Mouse (Mus musculus) adrenal gland, adult 8-10 months (tissue): ENCODE data around the gene Sema7a. TPM values are rescaled to one million over a fixed set of nuclear protein-coding genes. Genes with fewer than 3 reads are reported as not detected.

Experiments
- DNase-seq: peaks from one replicate; pipeline ENCODE4 v3.0.0; 2022
- total RNA-seq, 4 experiments: library from RNA; stranded (reverse); gene quantifications; 2 replicates each; pipeline ENCODE4 v1.2.4; 2022

Sema7a gene
- total RNA-seq, 4 experiments from 2014 or later, result 9.5 to 23.8 (median 17.6) TPM

DNA sequence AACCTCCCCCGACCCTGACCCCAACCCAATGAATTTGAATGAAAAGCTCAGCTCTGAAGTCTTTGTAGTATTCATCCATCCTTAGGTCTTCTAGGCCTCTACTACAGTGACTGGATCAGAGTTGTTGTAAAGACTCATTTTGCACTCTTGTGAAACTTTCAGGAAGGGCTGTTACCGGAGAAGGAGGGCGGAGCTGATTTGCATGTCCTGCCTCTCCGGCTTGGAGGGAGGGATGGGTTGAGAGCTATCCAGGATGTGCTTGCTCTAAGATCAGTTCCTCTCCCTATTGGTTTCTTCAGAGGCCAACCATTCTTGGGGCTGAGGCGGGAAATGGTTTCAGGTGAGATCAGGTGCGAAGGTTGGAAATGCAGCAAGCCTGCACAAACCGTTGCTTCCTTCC, 71.1 kb downstream of the Sema7a start:
- DNase-seq, result peak; percentile 74

- DNase-seq, result no peak
Measured at GRCm38 (mm10) chr9:58011552-58011951, 71.6 kb downstream of the Sema7a start.

Other genes with a start within 250 kb of the Sema7a start
- 10 to 100 TPM; 10.4 to 11.4 (median 10.8) TPM for gene Edc3, start 231.6 kb upstream of the Sema7a start, total RNA-seq
- 10 to 100 TPM; 75.3 to 83.3 (median 78.5) TPM for gene Clk3, start 174.3 kb upstream of the Sema7a start, total RNA-seq
- gene Arid3b, start 103.3 kb upstream of the Sema7a start, total RNA-seq, result 1 to 10 TPM; 4.6 to 9.8 (median 8.4) TPM
- gene Ubl7, start 29.1 kb upstream of the Sema7a start, total RNA-seq, result 10 to 100 TPM; 85.6 to 97.1 (median 88.7) TPM
- gene Cyp11a1, start 66.3 kb downstream of the Sema7a start, total RNA-seq, result 1,000 to 10,000 TPM; 7,138 to 8,839 (median 8,155) TPM
- 1 to 10 TPM; 1.0 to 2.6 (median 2.2) TPM for gene Stra6, start 123.7 kb downstream of the Sema7a start, total RNA-seq
- gene Ccdc33, start 178.7 kb downstream of the Sema7a start, total RNA-seq, result 1 to 10 TPM in 2 of 4 experiments, under 1 TPM in 1, not detected in 1; 0.49 to 2.4 (median 1.2) TPM